Mouse (Mus musculus) MEL (cell line): Measurements from ENCODE around the gene Hspe1. TPM values are rescaled to one million over a fixed set of nuclear protein-coding genes. Genes with fewer than 3 reads are reported as not detected.

Source experiments
- DNase-seq: peaks from one replicate; pipeline ENCODE4 v3.0.0; 2011; ENCODE audit warnings: low read depth, low spot score
- H3K27ac ChIP-seq: 2 replicates; pipeline ENCODE4 v1.5.1; 2012; ENCODE audit warnings: low read depth, mild to moderate bottlenecking, control low read depth, low read length, moderate library complexity; ENCODE audit not compliant: control insufficient read depth
- H3K27me3 ChIP-seq, 2 experiments: fragments of 150-350 bp in 1 of 2; sonication (generic) in 1 of 2; 2 replicates each; pipeline ENCODE4 v1.6.1; 2012; ENCODE audit warnings: low read length in 2 of 2, mild to moderate bottlenecking in 2 of 2, improper control_type of control experiment in 1 of 2, moderate library complexity in 1 of 2; ENCODE audit not compliant: insufficient read depth in 2 of 2, control insufficient read depth in 1 of 2
- H3K36me3 ChIP-seq, 2 experiments: 2 replicates each; pipeline ENCODE4 v1.6.1; 2012 to 2014; ENCODE audit warnings: low read length in 2 of 2, improper control_type of control experiment in 1 of 2, inconsistent platforms in 1 of 2, mild to moderate bottlenecking in 1 of 2; ENCODE audit not compliant: insufficient read depth in 2 of 2, control insufficient read depth in 1 of 2
- H3K4me1 ChIP-seq, 2 experiments: fragments of 150-350 bp in 1 of 2; sonication (generic) in 1 of 2; 2 replicates each; pipeline ENCODE4 v1.6.1; 2012; ENCODE audit warnings: low read length in 2 of 2, improper control_type of control experiment in 1 of 2, mild to moderate bottlenecking in 1 of 2; ENCODE audit not compliant: insufficient read depth in 2 of 2, control insufficient read depth in 1 of 2
- H3K4me3 ChIP-seq, 2 experiments: fragments of 150-350 bp in 1 of 2; sonication (generic) in 1 of 2; 2 replicates each; pipeline ENCODE4 v1.5.1; 2012; ENCODE audit warnings: low read depth in 2 of 2, low read length in 2 of 2, mild to moderate bottlenecking in 2 of 2, moderate library complexity in 2 of 2, control low read depth in 1 of 2, improper control_type of control experiment in 1 of 2; ENCODE audit not compliant: control insufficient read depth in 1 of 2, insufficient read depth in 1 of 2
- H3K79me2 ChIP-seq: 2 replicates; pipeline ENCODE4 v1.6.1; 2012; ENCODE audit warnings: mild to moderate bottlenecking, low read length, moderate library complexity; ENCODE audit not compliant: control insufficient read depth, poor library complexity, insufficient read depth
- H3K9ac ChIP-seq: 2 replicates; pipeline ENCODE4 v1.6.1; 2012; ENCODE audit warnings: low read depth, mild to moderate bottlenecking, control low read depth, low read length, moderate library complexity; ENCODE audit not compliant: control insufficient read depth, poor library complexity, severe bottlenecking
- H3K9me3 ChIP-seq: fragments of 150-350 bp; sonication (generic); replicated peaks from 2 replicates; pipeline ENCODE4 v1.6.1; 2012; ENCODE audit warnings: mild to moderate bottlenecking, low read length, improper control_type of control experiment, moderate library complexity; ENCODE audit not compliant: insufficient read depth
- BHLHE40 ChIP-seq: IDR thresholded peaks from 2 replicates; pipeline ENCODE4 v1.6.1; 2012; ENCODE audit warnings: low read depth, mild to moderate bottlenecking, inconsistent platforms, low read length, improper control_type of control experiment, borderline replicate concordance
- CTCF ChIP-seq, 3 experiments: IDR thresholded peaks in 2 of 3; conservative IDR thresholded peaks in 1 of 3; 2 replicates each; pipeline ENCODE4 v1.5.1; 2011 to 2012; ENCODE audit warnings: low read length in 3 of 3, low read depth in 2 of 3, mild to moderate bottlenecking in 2 of 3, improper control_type of control experiment in 1 of 3, inconsistent platforms in 1 of 3, mixed read lengths in 1 of 3, moderate library complexity in 1 of 3; ENCODE audit not compliant: control insufficient read depth in 1 of 3, insufficient read depth in 1 of 3, poor library complexity in 1 of 3, severe bottlenecking in 1 of 3
- E2F4 ChIP-seq: IDR thresholded peaks from 2 replicates; pipeline ENCODE4 v1.6.1; 2011; ENCODE audit warnings: low read depth, low read length, improper control_type of control experiment, borderline replicate concordance
- GATA1 ChIP-seq: IDR thresholded peaks from 2 replicates; pipeline ENCODE4 v1.6.1; 2011; ENCODE audit warnings: low read depth, low read length, improper control_type of control experiment
- POLR2A ChIP-seq, 2 experiments: IDR thresholded peaks; 2 replicates each; pipeline ENCODE4 v1.6.1; 2011 to 2012; ENCODE audit warnings: low read length in 2 of 2, mild to moderate bottlenecking in 2 of 2, control low read depth in 1 of 2, improper control_type of control experiment in 1 of 2, low read depth in 1 of 2, moderate library complexity in 1 of 2; ENCODE audit not compliant: control insufficient read depth in 1 of 2, insufficient read depth in 1 of 2, poor library complexity in 1 of 2
- RAD21 ChIP-seq: IDR thresholded peaks from 2 replicates; pipeline ENCODE4 v1.6.1; 2011; ENCODE audit warnings: mild to moderate bottlenecking, low read depth, low read length, improper control_type of control experiment
- TAL1 ChIP-seq: IDR thresholded peaks from 2 replicates; pipeline ENCODE4 v1.6.1; 2012; ENCODE audit warnings: mild to moderate bottlenecking, inconsistent platforms, low read length, moderate library complexity, mixed read lengths
- USF2 ChIP-seq, 2 experiments: IDR thresholded peaks; 2 replicates each; pipeline ENCODE4 v1.6.1; 2011 to 2012; ENCODE audit warnings: improper control_type of control experiment in 2 of 2, low read length in 2 of 2, borderline replicate concordance in 1 of 2, inconsistent platforms in 1 of 2, low read depth in 1 of 2, mild to moderate bottlenecking in 1 of 2; ENCODE audit not compliant: insufficient read depth in 1 of 2
- ZKSCAN1 ChIP-seq: IDR thresholded peaks from 2 replicates; pipeline ENCODE4 v1.6.1; 2012; ENCODE audit warnings: low read depth, mild to moderate bottlenecking, inconsistent platforms, low read length, improper control_type of control experiment, moderate library complexity
- polyA plus RNA-seq, 2 experiments: library from polyadenylated mRNA; stranded (reverse) in 1 of 2; unstranded in 1 of 2; fragments of >175 nt in 1 of 2; fragments of >200 nt in 1 of 2; gene quantifications; 2 replicates each; pipeline versions ENCODE4 v1.2.1 to v1.2.4; 2012; ENCODE audit warnings: low replicate concordance in 2 of 2, low read depth in 1 of 2; ENCODE audit not compliant: insufficient read length in 2 of 2, insufficient read depth in 1 of 2, missing spikeins in 1 of 2
- total RNA-seq: library from RNA; depleted of rRNA; stranded (reverse); fragments of 300-350 nt; gene quantifications from 2 replicates; pipeline ENCODE4 v1.2.3, GENCODE M21; 2012; rRNA removed

Gene Hspe1
- total and polyA plus RNA-seq, 3 experiments = 752 to 942 TPM; not detected in 1

- Histone ChIP-seq H3K27me3 (no peaks in the 10 kb centered on the region), H3K9me3 (no peaks in the 10 kb centered on the region), H3K79me2 (peaks cover 45% of the 10 kb centered on the region), H3K9ac (no peak overlapping the region), H3K4me3 (no peak overlapping the region), H3K36me3 (peaks cover 20 to 27% of the 10 kb centered on the region in 2 experiments), H3K4me1 (peaks cover 0 to 16% of the 10 kb centered on the region in 2 experiments; a peak in 3 of 4 replicates), H3K27ac (no peak overlapping the region)
- no peak for DNase-seq
- TF ChIP-seq GATA1 (no peak), ZKSCAN1 (no peak), POLR2A (IDR thresholded peaks at IDR 0.05; ENCODE audit: control insufficient read depth in 1 of 2, insufficient read depth in 1 of 2, low read depth in 1 of 2, low read length in 2 of 2, poor library complexity in 1 of 2) (no peak), USF2 (IDR thresholded peaks at IDR 0.05; ENCODE audit: borderline replicate concordance in 1 of 2, insufficient read depth in 1 of 2, low read depth in 1 of 2, low read length in 2 of 2) (no peak), BHLHE40 (no peak), TAL1 (no peak), E2F4 (no peak)
Measured at GRCm38 (mm10) chr1:55134301-55134700, 46.4 kb downstream of the Hspe1 start.

- Histone ChIP-seq H3K36me3 (peaks cover 21 to 23% of the 10 kb centered on the region in 2 experiments), H3K4me1 (peaks cover 0 to 9% of the 10 kb centered on the region in 2 experiments; a peak in 3 of 4 replicates), H3K9me3 (no peaks in the 10 kb centered on the region), H3K27ac (no peak overlapping the region), H3K4me3 (no peak overlapping the region), H3K27me3 (no peaks in the 10 kb centered on the region), H3K9ac (no peak overlapping the region), H3K79me2 (peaks cover 45% of the 10 kb centered on the region)
- peak; percentile 37 for DNase-seq
- TF ChIP-seq RAD21 = no peak
- peak; percentile 5 to 27 (median 13); a peak in 1 of 6 replicates for TF ChIP-seq CTCF (IDR thresholded peaks at IDR 0.05 in 2 of 3, conservative IDR thresholded peaks at IDR 0.05 in 1 of 3; ENCODE audit: control insufficient read depth in 1 of 3, insufficient read depth in 1 of 3, low read depth in 2 of 3, low read length in 3 of 3, poor library complexity in 1 of 3, severe bottlenecking in 1 of 3)
Measured at GRCm38 (mm10) chr1:55135846-55136245, 47.9 kb downstream of the Hspe1 start.

Other genes with a start within 250 kb of the Hspe1 start
- gene Ankrd44, start 161.7 kb upstream of the Hspe1 start, total RNA-seq = 1.9 and 2.3 TPM in 2 replicates
- 1 to 10 TPM in 1 of 2 experiments, not detected in 1; 4.4 TPM for gene Ankrd44, start 161.7 kb upstream of the Hspe1 start, polyA plus RNA-seq
- 118 and 135 TPM in 2 replicates for gene Sf3b1, start 60.7 kb upstream of the Hspe1 start, total RNA-seq
- 100 to 1,000 TPM; 111 to 167 TPM for gene Sf3b1, start 60.7 kb upstream of the Hspe1 start, polyA plus RNA-seq
- 9.0 and 13.4 TPM in 2 replicates for gene Coq10b, start 35.4 kb upstream of the Hspe1 start, total RNA-seq
- 10 to 100 TPM in 1 of 2 experiments, 1 to 10 TPM in 1; 9.8 to 84.6 TPM for gene Coq10b, start 35.4 kb upstream of the Hspe1 start, polyA plus RNA-seq
- 775 and 808 TPM in 2 replicates for gene Hspd1, start 111 bp downstream of the Hspe1 start, total RNA-seq
- gene Hspd1, start 111 bp downstream of the Hspe1 start, polyA plus RNA-seq = 100 to 1,000 TPM; 306 to 885 TPM
- gene Mob4, start 43.1 kb downstream of the Hspe1 start, total RNA-seq = 20.7 and 22.0 TPM in 2 replicates
- 10 to 100 TPM; 26.6 to 62.1 TPM for gene Mob4, start 43.1 kb downstream of the Hspe1 start, polyA plus RNA-seq
- not detected in 2 replicates for gene Rftn2, start 138.7 kb downstream of the Hspe1 start, total RNA-seq
- gene Rftn2, start 138.7 kb downstream of the Hspe1 start, polyA plus RNA-seq = under 1 TPM in 1 of 2 experiments, not detected in 1; 0.01 TPM
- 6.6 and 7.6 TPM in 2 replicates for gene Mars2, start 149.0 kb downstream of the Hspe1 start, total RNA-seq
- gene Mars2, start 149.0 kb downstream of the Hspe1 start, polyA plus RNA-seq = 10 to 100 TPM in 1 of 2 experiments, 1 to 10 TPM in 1; 6.0 to 12.8 TPM